Mouse (Mus musculus) spleen, adult 2 months (tissue): ENCODE measurements around the gene Fjx1. TPM values are rescaled to one million over a fixed set of nuclear protein-coding genes. Genes with fewer than 3 reads are reported as not detected.

ENCODE experiments used
- DNase-seq, 2 experiments: peaks; one replicate each; pipeline versions ENCODE4 v3.0.0 to v3.0.0-alpha.2; 2012 to 2021; ENCODE audit warnings: low spot score in 2 of 2, low read depth in 1 of 2
- H3K27ac ChIP-seq: fragments of 200-500 bp; 2 replicates; pipeline ENCODE4 v1.5.1; 2012; ENCODE audit warnings: low read length, inconsistent platforms; ENCODE audit not compliant: insufficient read depth
- H3K27me3 ChIP-seq: fragments of 200-500 bp; 2 replicates; pipeline ENCODE4 v1.6.1; 2012; ENCODE audit warnings: mild to moderate bottlenecking, moderate library complexity, low read length, inconsistent platforms; ENCODE audit not compliant: control insufficient read depth, insufficient read depth
- H3K36me3 ChIP-seq: fragments of 200-500 bp; 2 replicates; pipeline ENCODE4 v1.6.1; 2012; ENCODE audit warnings: mild to moderate bottlenecking, low read length, inconsistent platforms; ENCODE audit not compliant: control insufficient read depth, insufficient read depth
- H3K4me1 ChIP-seq: fragments of 200-500 bp; 2 replicates; pipeline ENCODE4 v1.6.1; 2011; ENCODE audit warnings: inconsistent platforms; ENCODE audit not compliant: control insufficient read depth, insufficient read depth, insufficient read length
- H3K4me3 ChIP-seq: fragments of 200-500 bp; 2 replicates; pipeline ENCODE4 v1.5.1; 2011; ENCODE audit warnings: mild to moderate bottlenecking, inconsistent platforms; ENCODE audit not compliant: insufficient read depth, insufficient read length; ENCODE audit errors: extremely low read depth
- CTCF ChIP-seq: fragments of 200-500 bp; IDR thresholded peaks from 2 replicates; pipeline ENCODE4 v1.5.1; 2011; ENCODE audit warnings: mild to moderate bottlenecking, inconsistent platforms; ENCODE audit not compliant: insufficient read depth, insufficient read length, insufficient replicate concordance; ENCODE audit errors: extremely low read depth
- POLR2A ChIP-seq: fragments of 200-500 bp; IDR thresholded peaks from 2 replicates; pipeline ENCODE4 v1.6.1; 2011; ENCODE audit warnings: low read depth, low read length, inconsistent platforms
- WGBS: fragments of 180-500 bp; shearing (Covaris S2); methylation state at CpG from one replicate; pipeline ENCODE4 v1.1.7; 2018; 5-methylcytosine and 5-hydroxymethylcytosine counted together
- polyA plus RNA-seq: library from polyadenylated mRNA; depleted of rRNA; stranded (reverse); fragments of >200 nt; gene quantifications from 2 replicates; pipeline ENCODE4 v1.2.3, GENCODE M21; 2012

The Fjx1 gene
- polyA plus RNA-seq, 1 experiment: 0.98 TPM

GRCm38 (mm10) chr2:102449056-102449455 lies 3.2 kb downstream of the Fjx1 start:
- TF ChIP-seq POLR2A (no peak), CTCF (no peak)

GRCm38 (mm10) chr2:102447831-102448230 lies 4.5 kb downstream of the Fjx1 start:
- Histone ChIP-seq H3K4me3 (no peak overlapping the region), H3K4me1 (peaks cover 12% of the 10 kb centered on the region), H3K27me3 (peaks cover 28% of the 10 kb centered on the region), H3K27ac (no peak overlapping the region), H3K36me3 (no peaks in the 10 kb centered on the region)
- WGBS: 93% methylated on average over 7 of the region's 7 CpGs
- TF ChIP-seq CTCF: no peak
- no peak for TF ChIP-seq POLR2A
- DNase-seq: no peak

More at GRCm38 (mm10) chr2:102449056-102449455, 3.2 kb downstream of the Fjx1 start:
- 50% methylated on average over 1 of the region's 1 CpGs for WGBS
- Histone ChIP-seq H3K36me3 (no peaks in the 10 kb centered on the region), H3K27me3 (peaks cover 29% of the 10 kb centered on the region), H3K27ac (no peak overlapping the region), H3K4me3 (no peak overlapping the region), H3K4me1 (peaks cover 12% of the 10 kb centered on the region)
- DNase-seq: no peak

- no peak for DNase-seq
- WGBS: 84% methylated on average over 4 of the region's 4 CpGs
- H3K27me3 ChIP-seq: peaks cover 23% of the 10 kb centered on the region
- no peak overlapping the region for H3K27ac ChIP-seq
- H3K4me3 ChIP-seq: no peak overlapping the region
- no peaks in the 10 kb centered on the region for H3K36me3 ChIP-seq
- no peak for TF ChIP-seq CTCF
- TF ChIP-seq POLR2A: no peak
- H3K4me1 ChIP-seq: peaks cover 12% of the 10 kb centered on the region
Observed at GRCm38 (mm10) chr2:102446851-102447250, 5.4 kb downstream of the Fjx1 start.

GRCm38 (mm10) chr2:102437357-102438030 lies 14.8 kb downstream of the Fjx1 start:
- whole genome bisulfite sequencing: 87% methylated on average over 8 of the region's 8 CpGs
- no peaks in the 10 kb centered on the region for H3K36me3 ChIP-seq
- no peak overlapping the region for H3K27ac ChIP-seq
- no peak for DNase-seq
- no peak overlapping the region for H3K4me3 ChIP-seq
- TF ChIP-seq CTCF (no peak), POLR2A (no peak)
- H3K27me3 ChIP-seq: no peaks in the 10 kb centered on the region; the same call in 1 of the 2 replicates
- H3K4me1 ChIP-seq: no peaks in the 10 kb centered on the region

GRCm38 (mm10) chr2:102433879-102434278 lies 18.4 kb downstream of the Fjx1 start:
- 96% methylated on average over 1 of the region's 1 CpGs for whole genome bisulfite sequencing
- DNase-seq: no peak
- TF ChIP-seq CTCF: no peak
- TF ChIP-seq POLR2A: no peak
- no peaks in the 10 kb centered on the region for H3K27me3 ChIP-seq
- H3K27ac ChIP-seq: no peak overlapping the region
- no peaks in the 10 kb centered on the region for H3K36me3 ChIP-seq
- H3K4me3 ChIP-seq: no peak overlapping the region
- H3K4me1 ChIP-seq: no peaks in the 10 kb centered on the region

- Histone ChIP-seq H3K27ac (no peak overlapping the region), H3K4me3 (no peak overlapping the region), H3K4me1 (no peaks in the 10 kb centered on the region), H3K27me3 (no peaks in the 10 kb centered on the region), H3K36me3 (no peaks in the 10 kb centered on the region)
- TF ChIP-seq CTCF (no peak), POLR2A (no peak)
- no peak for DNase-seq
- 58% methylated on average over 4 of the region's 4 CpGs for WGBS
Observed at GRCm38 (mm10) chr2:102431084-102431483, 21.2 kb downstream of the Fjx1 start.

GRCm38 (mm10) chr2:102427974-102428373 lies 24.3 kb downstream of the Fjx1 start:
- DNase-seq: no peak
- H3K36me3 ChIP-seq: no peaks in the 10 kb centered on the region
- no peaks in the 10 kb centered on the region for H3K4me1 ChIP-seq
- no peak for TF ChIP-seq CTCF
- H3K27me3 ChIP-seq: no peaks in the 10 kb centered on the region
- H3K27ac ChIP-seq: no peak overlapping the region
- no peak overlapping the region for H3K4me3 ChIP-seq
